9 mouse cellular contexts compared by ENCODE assay signal in the genomic region with DNA sequence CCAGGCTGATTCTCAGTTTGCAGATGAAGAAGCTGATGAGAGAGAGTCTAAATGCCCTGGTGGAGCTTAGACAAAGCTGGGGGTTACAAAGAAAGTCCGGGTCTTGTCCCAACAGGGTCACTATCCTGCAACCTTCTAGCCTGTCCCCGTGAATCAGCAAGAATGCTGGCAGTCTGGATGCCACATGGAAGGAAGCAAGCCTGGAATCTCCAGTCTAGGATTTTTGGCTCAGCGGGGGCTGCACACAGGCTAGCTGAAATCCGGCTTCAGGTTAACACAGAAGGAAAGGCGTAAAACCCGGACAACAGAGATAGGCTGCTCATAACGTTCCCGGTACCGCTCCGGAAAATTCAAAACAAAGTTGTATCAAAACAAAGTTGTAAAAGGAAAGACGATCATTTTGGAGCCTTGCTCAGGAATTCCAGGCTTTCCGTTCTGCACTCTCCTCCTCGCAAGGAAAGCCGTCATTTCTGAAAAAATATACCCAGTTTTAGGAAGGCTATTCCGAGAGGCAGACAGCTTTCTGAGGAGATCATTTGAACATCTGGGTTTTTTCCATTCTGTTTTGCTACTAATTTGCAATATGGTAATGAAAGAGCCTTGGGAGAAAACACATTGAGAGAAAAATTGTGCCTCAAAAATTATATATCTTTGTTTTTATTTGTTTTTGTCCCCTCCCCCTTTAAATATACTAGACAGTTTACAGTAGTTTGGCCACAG.
A peak's percentile ranks its signal among the peaks of the same experiment; 100 is the strongest.
DNase-seq lines count a peak whose midpoint lies in the region; ATAC-seq and TF ChIP-seq lines count a peak whose summit lies in the region.
"Had no signal": no experiment of that assay in that cellular context is flagged by ENCODE, and none has a peak within 500 bp of the region (broad histone marks: within the 10 kb centered on the region; RNA-seq: fewer than 3 reads in every experiment).

No protein-coding gene starts in this region.

- no peak overlapping the region for H3ac ChIP-seq in myocyte (ENCODE audit: control insufficient read depth, insufficient read length)

- peak overlapping the region; percentile 53 for H3K4me2 ChIP-seq in lung, embryonic 15.5 days
- peak overlapping the region; percentile 58 for H3K4me2 ChIP-seq in kidney, embryonic 15.5 days
- peak overlapping the region; percentile 95 for H3K4me2 ChIP-seq in myocyte (ENCODE audit: low read depth)

- no peak for TF ChIP-seq POLR2A in myocyte (IDR thresholded peaks at IDR 0.05; ENCODE audit: insufficient read length, low read depth)

- peak overlapping the region; percentile 66 for H3K27ac ChIP-seq in lung, embryonic 15.5 days
- H3K27ac ChIP-seq in kidney, embryonic 15.5 days: peak overlapping the region; percentile 83
- H3K27ac ChIP-seq: macrophage had no signal

- no peaks in the 10 kb centered on the region for H3K36me3 ChIP-seq in lung, embryonic 15.5 days
- no peaks in the 10 kb centered on the region for H3K36me3 ChIP-seq in kidney, embryonic 15.5 days
- H3K36me3 ChIP-seq in myocyte (ENCODE audit: control insufficient read depth, insufficient read depth): no peaks in the 10 kb centered on the region

- H3K27me3 ChIP-seq in lung, embryonic 15.5 days: no peaks in the 10 kb centered on the region
- H3K27me3 ChIP-seq in kidney, embryonic 15.5 days: no peaks in the 10 kb centered on the region
- no peaks in the 10 kb centered on the region for H3K27me3 ChIP-seq in myocyte (ENCODE audit: control insufficient read depth, insufficient read depth, insufficient read length)

- 0 out of 2 replicates have a peak, but pooled peaks cover 14% of the 10 kb centered on the region for H3K4me1 ChIP-seq in lung, embryonic 15.5 days
- H3K4me1 ChIP-seq in kidney, embryonic 15.5 days: peaks cover 7% of the 10 kb centered on the region

- DNase-seq in lung, postnatal 25 days (ENCODE audit: low spot score): no peak
- DNase-seq in heart, adult 9 months (ENCODE audit: low spot score in 2 of 2): peak; percentile 43 to 49
- DNase-seq in spleen, postnatal 10 days (ENCODE audit: low spot score in 2 of 2): no peak
- no peak for DNase-seq in layer of hippocampus, postnatal 10 days (ENCODE audit: low spot score in 2 of 2)

- ATAC-seq in lung, embryonic 15.5 days (ENCODE audit: borderline replicate concordance, extremely low read depth, low FRiP score, low TSS enrichment): peak; percentile 69; the same call in 1 of the 2 replicates
- peak; percentile 15; the same call in 1 of the 2 replicates for ATAC-seq in common myeloid progenitor, adult 5-6 weeks (replicated peaks; ENCODE audit: low read depth, poor library complexity, severe bottlenecking)
- peak; percentile 90 for ATAC-seq in kidney, embryonic 15.5 days (replicated peaks; ENCODE audit: low FRiP score)

- 12% methylated on average over 15 of the region's 15 CpGs for WGBS in lung, embryonic 15.5 days
- 11% methylated on average over 15 of the region's 15 CpGs for WGBS in kidney, embryonic 15.5 days

- H3K4me3 ChIP-seq in lung, embryonic 15.5 days: peak overlapping the region; percentile 29
- peak overlapping the region; percentile 39 for H3K4me3 ChIP-seq in kidney, embryonic 15.5 days (replicated peaks)
- H3K4me3 ChIP-seq in myocyte: peak overlapping the region; percentile 14

- H3K9me3 ChIP-seq in lung, embryonic 15.5 days: no peaks in the 10 kb centered on the region
- H3K9me3 ChIP-seq in kidney, embryonic 15.5 days (replicated peaks): no peaks in the 10 kb centered on the region

- no peaks in the 10 kb centered on the region for H3K79me2 ChIP-seq in myocyte (ENCODE audit: control insufficient read depth, insufficient read depth)

- H3K9ac ChIP-seq in lung, embryonic 15.5 days: 0 out of 2 replicates have a peak overlapping the region, but pooled peaks have one; percentile 6
- 0 out of 2 replicates have a peak overlapping the region, but pooled peaks have one; percentile 18 for H3K9ac ChIP-seq in kidney, embryonic 15.5 days

TF ChIP-seq in myocyte, 11 proteins besides CTCF, POLR2A, EP300 and RAD21:
- no peak for TF ChIP-seq CEBPB (IDR thresholded peaks at IDR 0.05; ENCODE audit: insufficient read depth, poor library complexity, severe bottlenecking)
- no peak for TF ChIP-seq SRF (IDR thresholded peaks at IDR 0.05; ENCODE audit: control insufficient read depth, insufficient read length, low read depth)
- no peak for TF ChIP-seq REST (IDR thresholded peaks at IDR 0.05; ENCODE audit: insufficient read depth, insufficient read length)
- no peak for TF ChIP-seq TCF3 (IDR thresholded peaks at IDR 0.05; ENCODE audit: insufficient read length, low read depth)
- no peak for TF ChIP-seq MAX (IDR thresholded peaks at IDR 0.05; ENCODE audit: low read depth)
- no peak for TF ChIP-seq E2F4 (IDR thresholded peaks at IDR 0.05; ENCODE audit: insufficient read depth)
- TF ChIP-seq TCF12 (IDR thresholded peaks at IDR 0.05; ENCODE audit: insufficient read depth, poor library complexity, severe bottlenecking): no peak
- no peak for TF ChIP-seq USF1 (IDR thresholded peaks at IDR 0.05; ENCODE audit: low read depth)
- no peak for TF ChIP-seq MYOD1 (IDR thresholded peaks at IDR 0.05; ENCODE audit: control insufficient read depth in 1 of 3, insufficient read length in 2 of 3, low read depth in 2 of 3)
- no peak for TF ChIP-seq POLR2AphosphoS2 (IDR thresholded peaks at IDR 0.05; ENCODE audit: insufficient read length, low read depth)
- TF ChIP-seq MYOG (IDR thresholded peaks at IDR 0.05; ENCODE audit: control insufficient read depth in 1 of 3, insufficient read depth in 1 of 3, insufficient read length in 2 of 3, low read depth in 2 of 3): no peak
TF ChIP-seq in myocyte: peak in this region for 0.

Comparison
In these comparisons a context has a peak if more than half of its experiments do, and no peak if none do; other contexts are left out.
1. ATAC-seq: peak in every context shown above with its lines; median percentile 90 in kidney, embryonic 15.5 days; 69 in lung, embryonic 15.5 days; 15 in common myeloid progenitor, adult 5-6 weeks.
2. DNase-seq: peak in heart, adult 9 months (2 of 2); none in lung, postnatal 25 days (single experiment), spleen, postnatal 10 days (0 of 2) and layer of hippocampus, postnatal 10 days (0 of 2).
3. Peak in every context shown above with its lines, with median percentiles within 50 percentile points of each other: H3K4me2 ChIP-seq and H3K4me3 ChIP-seq.